Mouse (Mus musculus) limb, embryonic 10.5 days (tissue): Measurements from ENCODE around the gene Coq8b. TPM values are rescaled to one million over a fixed set of nuclear protein-coding genes. Genes with fewer than 3 reads are reported as not detected.

Experiments used
- DNase-seq: peaks from one replicate; pipeline ENCODE4 v3.0.0-alpha.2; 2017; ENCODE audit warnings: low spot score
- H3K27ac ChIP-seq: fragments of 300-500 bp; sonication (generic); 2 replicates; pipeline ENCODE4 v1.5.1; 2016; ENCODE audit warnings: mild to moderate bottlenecking
- H3K27me3 ChIP-seq: fragments of 300-500 bp; sonication (generic); 2 replicates; pipeline ENCODE4 v1.6.1; 2016; ENCODE audit warnings: low read depth, mild to moderate bottlenecking; ENCODE audit not compliant: poor library complexity, severe bottlenecking
- H3K36me3 ChIP-seq: fragments of 300-500 bp; sonication (generic); 2 replicates; pipeline ENCODE4 v1.6.1; 2016; ENCODE audit warnings: mild to moderate bottlenecking, moderate library complexity
- H3K4me1 ChIP-seq: fragments of 300-500 bp; sonication (generic); 2 replicates; pipeline ENCODE4 v1.6.1; 2016
- H3K4me3 ChIP-seq: fragments of 300-500 bp; sonication (generic); 2 replicates; pipeline ENCODE4 v1.5.1; 2016; ENCODE audit warnings: mild to moderate bottlenecking, moderate library complexity
- H3K9me3 ChIP-seq: fragments of 300-500 bp; sonication (generic); replicated peaks from 2 replicates; pipeline ENCODE4 v1.6.1; 2016; ENCODE audit warnings: mild to moderate bottlenecking
- WGBS: fragments of 180-500 bp; shearing (Covaris S2); methylation state at CpG from one replicate; pipeline ENCODE4 v1.1.7; 2016; 5-methylcytosine and 5-hydroxymethylcytosine counted together
- microRNA counts: library from miRNA; unstranded; fragments of <30 nt; microRNA quantifications from one replicate; lab custom pipeline; 2017
- microRNA-seq: library from miRNA; unstranded; fragments of <30 nt; microRNA quantifications from one replicate; pipeline ENCODE4, GENCODE M21; 2017
- polyA plus RNA-seq: library from polyadenylated mRNA; unstranded; fragments of >200 nt; fragmentation: Nextera tagmentation; extraction: Ambion mirVana; gene quantifications from 2 replicates; pipeline ENCODE4 v1.2.1, GENCODE M21; 2016

Gene Coq8b
- polyA plus RNA-seq, 1 experiment from 2014 or later, result 16.3 TPM

DNA sequence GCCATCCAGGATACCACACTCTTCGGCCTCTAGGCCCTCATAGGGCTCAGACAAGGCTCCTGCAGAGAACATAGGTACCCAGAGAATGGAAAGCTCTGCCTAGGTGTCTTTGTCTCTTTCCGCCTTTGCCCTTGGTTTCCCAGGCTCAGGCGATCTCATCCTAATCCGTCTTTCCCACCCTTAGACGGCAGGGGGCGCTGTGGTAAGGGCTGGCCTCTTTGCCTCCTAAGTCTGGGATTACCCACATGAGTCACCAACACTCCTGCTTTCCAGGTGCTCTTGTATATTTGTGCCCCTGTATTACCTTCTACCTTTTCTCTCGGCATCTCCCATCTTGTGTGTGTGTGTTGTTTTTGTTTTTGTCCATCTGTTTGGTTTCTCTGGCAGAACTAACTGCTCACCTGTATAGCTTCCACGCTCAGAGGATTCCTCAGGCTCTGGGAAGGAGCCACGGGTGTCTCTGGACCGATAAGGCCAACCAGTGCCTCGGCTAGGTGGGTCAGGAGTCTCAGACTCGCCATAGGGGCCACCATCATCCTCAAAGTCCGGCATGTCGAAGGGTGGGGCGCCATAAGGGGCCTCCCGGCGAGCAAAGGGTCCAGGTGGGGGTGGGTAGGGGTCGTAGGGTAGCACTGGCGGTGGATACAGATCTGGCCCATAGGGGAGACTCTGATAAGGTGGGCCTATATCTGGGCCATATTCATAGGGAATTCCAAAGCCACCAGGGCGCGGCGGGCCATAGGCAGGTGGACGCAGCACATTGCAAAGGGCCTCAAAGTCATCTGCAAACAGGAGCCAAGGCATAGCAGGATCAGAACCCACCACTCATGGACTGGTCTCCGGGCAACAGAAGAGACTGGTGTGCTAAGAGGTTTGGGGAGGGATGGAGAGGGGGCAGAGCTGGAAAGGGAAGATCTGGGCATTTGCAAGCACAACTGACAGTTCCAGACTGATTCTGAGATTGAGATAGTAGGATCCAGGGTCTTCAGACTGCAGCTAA lies 73.6 kb downstream of the Coq8b start:
- peak; percentile 72 for DNase-seq
- Histone ChIP-seq H3K9me3 (no peaks in the 10 kb centered on the region), H3K27me3 (peaks cover 59% of the 10 kb centered on the region), H3K36me3 (no peaks in the 10 kb centered on the region), H3K27ac (no peak overlapping the region), H3K4me1 (peaks cover 23% of the 10 kb centered on the region), H3K4me3 (no peak overlapping the region)
- 76% methylated on average over 24 of the region's 24 CpGs for WGBS

DNA sequence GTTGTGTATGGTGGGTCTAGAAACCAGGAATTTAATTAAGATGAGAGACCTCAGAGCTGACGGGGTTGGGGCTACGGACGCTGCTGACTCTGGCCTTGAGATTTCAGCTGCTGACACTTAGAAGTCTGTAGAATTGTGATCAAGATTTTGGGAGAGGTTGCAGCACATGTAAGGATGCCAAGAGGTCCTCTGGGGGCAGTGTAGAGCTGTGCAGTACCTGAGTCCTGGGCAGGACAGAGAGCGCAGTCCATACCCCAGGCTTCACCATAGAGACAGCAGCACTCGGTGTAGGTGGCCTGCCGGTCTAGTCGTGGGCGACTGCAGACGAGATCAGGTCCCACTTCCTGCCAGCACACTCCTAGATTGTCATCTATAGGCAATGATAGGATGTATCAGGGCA lies 74.7 kb downstream of the Coq8b start:
- H3K27ac ChIP-seq, result no peak overlapping the region
- peaks cover 23% of the 10 kb centered on the region for H3K4me1 ChIP-seq
- H3K27me3 ChIP-seq, result peaks cover 65% of the 10 kb centered on the region
- no peak overlapping the region for H3K4me3 ChIP-seq
- 75% methylated on average over 9 of the region's 9 CpGs for WGBS
- peak; percentile 28 for DNase-seq
- H3K36me3 ChIP-seq, result no peaks in the 10 kb centered on the region
- H3K9me3 ChIP-seq, result no peaks in the 10 kb centered on the region

MicroRNAs within 50 kb of the gene (microRNA counts, 519-probe panel; counts per million panel counts)
- microRNA mmu-miR-1191 (lab: Ali Mortazavi, UCI), result 684 counts per million, percentile 72 among the panel's probes with 10 or more counts

Small RNA genes within 50 kb of the gene (microRNA-seq; reads per million reads assigned to microRNA genes)
- gene Mir1191, result 14.9 reads per million, percentile 25 among the genes with 10 or more reads in this experiment

Other genes starting within 250 kb of the Coq8b start
- not detected in 2 replicates for gene Cyp2a12, start 203.9 kb upstream of the Coq8b start, polyA plus RNA-seq
- gene Cyp2f2, start 113.1 kb upstream of the Coq8b start, polyA plus RNA-seq, result not detected in 2 replicates
- gene Cyp2t4, start 79.3 kb upstream of the Coq8b start, polyA plus RNA-seq, result 0.11 and 0.19 TPM in 2 replicates
- 95.2 and 97.8 TPM in 2 replicates for gene Egln2, start 66.2 kb upstream of the Coq8b start, polyA plus RNA-seq
- gene Rab4b, start 54.1 kb upstream of the Coq8b start, polyA plus RNA-seq, result 59.8 and 67.0 TPM in 2 replicates
- 0.81 TPM in 1 of 2 replicates, not detected in the other for gene Gm21983, start 51.9 kb upstream of the Coq8b start, polyA plus RNA-seq
- 1.1 and 5.0 TPM in 2 replicates for gene Mia, start 51.9 kb upstream of the Coq8b start, polyA plus RNA-seq
- gene BC024978, start 37.2 kb upstream of the Coq8b start, polyA plus RNA-seq, result 3.6 and 4.5 TPM in 2 replicates
- 415 and 452 TPM in 2 replicates for gene Snrpa, start 36.8 kb upstream of the Coq8b start, polyA plus RNA-seq
- gene Itpkc, start 4.4 kb upstream of the Coq8b start, polyA plus RNA-seq, result 7.2 and 7.9 TPM in 2 replicates
- 7.9 and 10.4 TPM in 2 replicates for gene Numbl, start 25.4 kb downstream of the Coq8b start, polyA plus RNA-seq
- gene Ltbp4, start 104.7 kb downstream of the Coq8b start, polyA plus RNA-seq, result 6.7 and 10.6 TPM in 2 replicates
- gene Shkbp1, start 123.0 kb downstream of the Coq8b start, polyA plus RNA-seq, result 46.1 and 61.2 TPM in 2 replicates
- not detected in 2 replicates for gene Gm20479, start 124.4 kb downstream of the Coq8b start, polyA plus RNA-seq
- gene Sptbn4, start 214.7 kb downstream of the Coq8b start, polyA plus RNA-seq, result 0.15 and 0.19 TPM in 2 replicates
- gene Blvrb, start 215.0 kb downstream of the Coq8b start, polyA plus RNA-seq, result 33.3 and 34.9 TPM in 2 replicates
- gene Sertad3, start 240.7 kb downstream of the Coq8b start, polyA plus RNA-seq, result 20.1 and 29.7 TPM in 2 replicates